Mouse (Mus musculus) thymus, postnatal 14 days (tissue): ENCODE data around the gene Lamp5.

Source experiments
- DNase-seq: peaks from one replicate; pipeline ENCODE4 v3.0.0; 2021

Lamp5 gene

GRCm38 (mm10) chr2:136051688-136052289, at the start of gene Lamp5:
Gene Lamp5, plus strand, starts transcription at chr2:136052239.
- DNase-seq = no peak

- no peak for DNase-seq
Measured at GRCm38 (mm10) chr2:136003836-136004235, 48.2 kb upstream of the Lamp5 start.

DNA sequence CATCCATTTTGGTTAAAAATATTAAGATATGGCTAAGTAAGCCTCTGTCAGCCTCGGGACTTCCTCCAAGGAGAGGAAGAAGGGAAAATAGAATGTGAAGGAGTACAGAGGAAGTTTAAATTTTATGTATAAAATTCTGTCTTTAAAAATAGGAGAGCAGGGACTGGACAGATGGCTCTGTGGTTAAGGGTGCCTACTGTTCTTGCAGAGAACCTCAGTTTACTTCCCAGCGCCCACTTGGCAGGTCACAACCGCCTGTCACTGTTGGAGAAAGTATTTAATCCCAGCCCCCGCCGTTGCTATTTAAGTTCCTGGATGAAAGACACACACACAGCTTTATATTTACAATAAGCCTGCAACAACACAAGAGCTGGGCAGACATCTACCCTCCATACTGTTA, 45.8 kb upstream of the Lamp5 start:
- DNase-seq = no peak

DNA sequence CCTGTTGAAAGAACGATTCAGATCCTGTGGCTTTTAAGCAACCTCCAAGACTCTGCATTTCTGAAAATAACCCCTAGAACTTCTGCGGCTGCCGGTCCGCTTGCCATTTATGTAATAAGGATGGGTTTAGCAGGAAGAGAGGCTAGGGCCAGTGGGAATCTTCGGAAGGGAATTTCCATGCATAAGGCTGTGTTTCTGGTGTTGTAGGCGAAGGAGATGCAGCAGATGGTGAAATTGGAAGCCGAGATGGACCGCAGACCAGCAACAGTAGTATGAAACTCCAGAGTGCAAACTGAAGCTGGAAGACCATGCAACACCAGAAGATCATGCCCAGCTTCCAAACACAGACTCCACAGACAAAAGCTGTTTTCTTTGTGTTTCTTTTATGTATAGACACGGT, 39.3 kb upstream of the Lamp5 start:
- no peak for DNase-seq

DNA sequence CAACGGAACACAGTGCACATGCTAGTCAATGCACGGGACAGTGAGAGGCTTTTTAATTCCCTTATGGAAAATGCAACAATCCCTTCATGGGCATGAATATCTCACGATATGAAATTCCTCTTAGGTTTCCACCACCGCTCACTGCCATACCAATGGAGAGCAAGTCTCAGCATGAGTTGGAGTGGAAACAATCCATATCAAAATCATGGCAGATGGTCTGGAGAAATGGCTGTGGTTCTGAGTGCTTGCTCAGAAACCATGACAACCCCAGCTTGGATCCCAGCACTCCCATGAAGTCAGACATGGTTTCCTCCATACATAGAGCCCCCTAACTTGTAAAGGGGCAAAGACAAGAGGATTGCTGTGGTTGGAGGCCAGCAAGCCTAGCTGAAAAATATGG, 3.6 kb upstream of the Lamp5 start:
- no peak for DNase-seq

DNA sequence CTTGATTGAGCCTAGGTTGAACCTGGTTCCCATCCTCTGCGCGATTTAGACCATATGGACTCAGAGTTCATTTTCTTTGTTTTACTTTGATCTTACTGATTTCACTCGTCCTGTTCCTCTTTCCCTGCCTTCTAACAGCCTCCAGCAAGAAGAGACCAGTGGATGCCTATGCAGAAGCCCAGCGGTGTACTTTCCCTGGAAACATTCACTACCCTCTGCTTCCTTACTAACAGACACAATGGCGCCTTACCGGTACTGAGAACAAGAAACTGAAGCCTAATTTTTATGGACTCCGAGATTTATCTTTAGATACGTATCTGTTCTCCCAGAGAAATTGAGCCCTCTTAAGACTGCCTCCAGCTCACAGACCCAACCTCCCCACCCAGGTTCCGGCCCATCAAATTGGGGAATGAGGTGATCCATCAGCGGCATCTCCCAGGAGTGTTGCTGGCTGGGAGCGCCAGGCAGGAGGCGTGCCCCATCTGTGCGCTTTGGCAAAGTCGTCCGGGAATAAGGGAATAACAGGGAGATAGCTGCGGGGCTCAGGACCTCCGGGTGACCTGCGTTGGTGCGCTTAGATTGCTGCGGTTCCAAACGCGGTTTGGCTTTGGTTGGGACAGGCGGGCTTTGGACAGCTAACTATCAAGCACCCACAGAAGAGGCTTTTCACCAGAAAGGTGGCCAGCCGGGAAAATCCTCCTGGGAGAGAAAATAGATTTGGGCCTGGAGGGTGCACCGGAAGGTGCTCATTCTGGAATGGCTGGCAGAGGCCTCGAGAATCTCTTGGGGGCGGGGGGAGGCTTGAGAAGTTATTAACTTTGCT, 1.0 kb upstream of the Lamp5 start:
- DNase-seq = no peak

- DNase-seq = no peak
Measured at GRCm38 (mm10) chr2:136057861-136058331, 5.9 kb downstream of the Lamp5 start.

GRCm38 (mm10) chr2:136058398-136058797, 6.4 kb downstream of the Lamp5 start:
- no peak for DNase-seq

DNA sequence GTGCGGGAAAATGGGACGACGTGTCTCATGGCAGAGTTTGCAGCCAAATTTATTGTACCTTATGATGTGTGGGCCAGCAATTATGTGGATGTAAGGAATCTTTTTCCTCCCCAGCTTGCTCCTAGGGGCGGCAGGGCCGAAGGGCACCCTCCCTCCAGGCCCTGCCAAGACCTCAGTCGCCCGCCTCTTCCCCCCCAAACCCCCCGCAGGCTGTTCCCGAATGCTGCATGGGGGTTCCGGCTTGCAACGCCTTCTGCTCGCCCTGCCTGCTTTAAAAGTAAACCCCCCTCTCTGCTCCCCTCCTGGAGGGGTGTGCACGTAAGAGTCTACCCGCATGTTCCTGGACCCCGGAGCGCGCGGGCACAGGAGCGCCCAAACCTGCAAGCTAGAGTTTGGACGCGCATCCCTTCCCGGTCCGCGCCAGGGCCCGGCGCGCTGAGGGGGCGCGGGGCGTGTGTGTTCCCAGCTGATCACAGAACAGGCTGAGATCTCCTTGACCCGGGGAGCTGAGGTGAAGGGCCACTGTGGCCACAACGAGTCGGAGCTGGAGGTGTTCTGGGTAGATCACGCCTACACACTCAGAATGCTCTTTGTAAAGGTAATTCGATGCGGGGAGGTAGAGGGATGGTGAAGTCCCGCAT, 7.1 kb downstream of the Lamp5 start:
- no peak for DNase-seq

DNA sequence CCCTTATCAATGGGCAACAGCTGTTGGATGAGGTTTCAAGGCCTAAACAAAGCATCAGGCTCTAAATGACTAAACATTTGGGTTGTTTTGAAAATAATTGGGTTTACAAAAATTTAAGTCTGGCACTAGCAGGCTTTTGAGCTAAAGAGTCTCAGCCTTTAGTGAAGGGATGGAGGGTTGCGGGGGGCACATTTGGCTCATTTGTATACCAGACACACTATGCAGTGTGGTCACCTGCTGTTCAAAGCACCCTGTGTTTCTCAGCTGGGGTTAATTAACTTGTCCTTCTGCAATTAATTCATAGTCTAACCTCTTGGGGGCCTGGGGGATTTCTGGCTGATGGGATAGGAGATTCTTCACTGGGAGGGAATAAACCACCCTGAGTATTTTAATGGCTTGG, 12.3 kb downstream of the Lamp5 start:
- DNase-seq = no peak

- DNase-seq = no peak
Measured at GRCm38 (mm10) chr2:136095978-136096377, 43.9 kb downstream of the Lamp5 start.

DNA sequence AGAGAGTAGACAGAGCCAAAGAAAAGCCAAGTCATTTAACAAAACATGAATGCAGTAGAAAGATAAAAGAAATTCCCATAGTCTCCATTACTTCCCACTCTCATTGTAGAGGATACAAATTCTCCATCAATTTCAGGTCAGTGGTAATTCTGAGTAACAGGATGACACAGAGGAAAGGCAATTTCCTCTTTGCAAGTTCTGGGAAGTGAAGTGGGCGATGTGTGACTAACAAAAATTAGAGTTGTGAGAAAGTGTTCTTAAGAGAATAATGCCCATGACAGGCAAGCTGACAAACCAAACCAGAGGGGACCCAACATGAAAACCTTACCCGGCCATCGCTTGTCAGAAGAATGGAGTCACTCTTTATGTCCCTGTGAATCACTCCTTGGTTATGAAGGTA, 45.1 kb downstream of the Lamp5 start:
- DNase-seq = no peak

- no peak for DNase-seq
Measured at GRCm38 (mm10) chr2:136107597-136107996, 55.6 kb downstream of the Lamp5 start.

- no peak for DNase-seq
Measured at GRCm38 (mm10) chr2:136108124-136109037, 56.3 kb downstream of the Lamp5 start.

GRCm38 (mm10) chr2:136109038-136109363, 57.0 kb downstream of the Lamp5 start:
- no peak for DNase-seq

GRCm38 (mm10) chr2:136113374-136113773, 61.3 kb downstream of the Lamp5 start:
- no peak for DNase-seq

DNA sequence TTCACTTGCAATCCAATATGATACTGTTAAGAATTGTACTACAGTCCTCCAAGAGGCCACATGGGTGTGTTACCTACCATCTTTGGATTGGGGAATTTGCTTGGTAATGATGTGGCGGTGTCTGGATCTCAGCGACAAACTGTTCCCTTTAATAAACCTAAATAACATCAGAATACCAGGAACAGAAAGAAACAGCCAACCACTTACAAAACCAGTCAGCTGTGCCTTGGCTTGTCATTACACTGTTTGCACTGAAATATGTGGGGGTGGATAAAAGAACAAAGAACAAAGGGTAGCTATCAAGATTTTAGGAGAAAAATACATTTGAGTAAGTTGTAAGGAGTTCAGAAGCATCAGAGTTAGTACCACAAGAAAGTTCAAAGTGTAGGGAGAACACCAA, 66.0 kb downstream of the Lamp5 start:
- DNase-seq = no peak
